Mouse (Mus musculus) limb, embryonic 10.5 days (tissue): ENCODE measurements around the gene Syt16. TPM values are rescaled to one million over a fixed set of nuclear protein-coding genes. Genes with fewer than 3 reads are reported as not detected.

ENCODE experiments used
- DNase-seq: peaks from one replicate; pipeline ENCODE4 v3.0.0-alpha.2; 2017; ENCODE audit warnings: low spot score
- H3K27ac ChIP-seq: fragments of 300-500 bp; sonication (generic); 2 replicates; pipeline ENCODE4 v1.5.1; 2016; ENCODE audit warnings: mild to moderate bottlenecking
- H3K27me3 ChIP-seq: fragments of 300-500 bp; sonication (generic); 2 replicates; pipeline ENCODE4 v1.6.1; 2016; ENCODE audit warnings: low read depth, mild to moderate bottlenecking; ENCODE audit not compliant: poor library complexity, severe bottlenecking
- H3K36me3 ChIP-seq: fragments of 300-500 bp; sonication (generic); 2 replicates; pipeline ENCODE4 v1.6.1; 2016; ENCODE audit warnings: mild to moderate bottlenecking, moderate library complexity
- H3K4me1 ChIP-seq: fragments of 300-500 bp; sonication (generic); 2 replicates; pipeline ENCODE4 v1.6.1; 2016
- H3K4me3 ChIP-seq: fragments of 300-500 bp; sonication (generic); 2 replicates; pipeline ENCODE4 v1.5.1; 2016; ENCODE audit warnings: mild to moderate bottlenecking, moderate library complexity
- H3K9me3 ChIP-seq: fragments of 300-500 bp; sonication (generic); replicated peaks from 2 replicates; pipeline ENCODE4 v1.6.1; 2016; ENCODE audit warnings: mild to moderate bottlenecking
- WGBS: fragments of 180-500 bp; shearing (Covaris S2); methylation state at CpG from one replicate; pipeline ENCODE4 v1.1.7; 2016; 5-methylcytosine and 5-hydroxymethylcytosine counted together
- polyA plus RNA-seq: library from polyadenylated mRNA; unstranded; fragments of >200 nt; fragmentation: Nextera tagmentation; extraction: Ambion mirVana; gene quantifications from 2 replicates; pipeline ENCODE4 v1.2.1, GENCODE M21; 2016

Syt16 gene
- polyA plus RNA-seq, 1 experiment from 2014 or later, result 1.7 TPM

GRCm38 (mm10) chr12:74142147-74142546, 144.7 kb downstream of the Syt16 start:
- H3K9me3 ChIP-seq, result no peaks in the 10 kb centered on the region
- no peaks in the 10 kb centered on the region for H3K4me1 ChIP-seq
- H3K27me3 ChIP-seq, result no peaks in the 10 kb centered on the region
- 86% methylated on average over 7 of the region's 7 CpGs for WGBS
- no peak for DNase-seq
- no peaks in the 10 kb centered on the region for H3K36me3 ChIP-seq
- no peak overlapping the region for H3K4me3 ChIP-seq
- no peak overlapping the region for H3K27ac ChIP-seq

DNA sequence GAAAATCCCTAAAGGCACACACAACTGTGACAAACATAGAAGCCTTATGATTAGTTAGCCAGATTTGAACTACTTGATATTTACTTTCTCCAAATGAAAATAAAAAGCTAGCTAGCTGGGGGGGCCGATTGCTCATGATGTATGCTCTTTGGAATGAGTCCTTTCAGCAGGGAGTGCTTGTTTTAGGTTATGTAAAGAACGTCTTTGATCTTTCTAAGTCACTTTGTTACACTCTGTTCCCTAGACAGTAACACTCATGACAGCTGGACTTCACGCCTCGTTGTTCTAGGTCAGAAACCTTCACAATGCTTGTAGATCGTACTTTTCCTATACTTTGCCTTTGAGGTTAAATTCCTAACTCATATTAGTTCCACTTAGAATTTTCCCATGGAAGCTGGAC, 146.9 kb downstream of the Syt16 start:
- WGBS, result 79% methylated on average over 5 of the region's 5 CpGs
- Histone ChIP-seq H3K4me1 (no peaks in the 10 kb centered on the region), H3K9me3 (no peaks in the 10 kb centered on the region), H3K36me3 (no peaks in the 10 kb centered on the region), H3K4me3 (no peak overlapping the region), H3K27me3 (no peaks in the 10 kb centered on the region), H3K27ac (no peak overlapping the region)
- no peak for DNase-seq

DNA sequence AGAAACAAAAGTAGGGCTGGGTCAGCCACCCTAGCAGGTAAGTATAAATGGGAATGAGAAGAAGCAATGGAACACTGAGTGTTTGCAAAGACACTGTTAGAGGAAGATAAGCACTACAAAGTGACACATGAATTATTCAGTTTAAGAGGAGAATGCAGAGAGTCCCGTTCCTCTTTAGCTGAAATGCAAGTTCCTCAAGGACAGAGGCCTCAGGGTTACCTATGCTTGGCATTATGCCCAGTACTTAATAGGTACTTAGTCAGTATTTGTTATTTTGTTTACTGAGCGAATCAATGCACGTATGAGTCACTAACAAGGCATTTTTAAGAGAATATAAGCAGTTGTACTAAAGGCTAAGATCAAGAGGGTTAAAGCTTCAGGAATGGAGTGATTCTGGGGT, 163.3 kb downstream of the Syt16 start:
- no peaks in the 10 kb centered on the region for H3K9me3 ChIP-seq
- 85% methylated on average over 3 of the region's 3 CpGs for WGBS
- no peak for DNase-seq
- H3K4me1 ChIP-seq, result no peaks in the 10 kb centered on the region
- no peaks in the 10 kb centered on the region for H3K36me3 ChIP-seq
- H3K27me3 ChIP-seq, result no peaks in the 10 kb centered on the region
- no peak overlapping the region for H3K4me3 ChIP-seq
- no peak overlapping the region for H3K27ac ChIP-seq

DNA sequence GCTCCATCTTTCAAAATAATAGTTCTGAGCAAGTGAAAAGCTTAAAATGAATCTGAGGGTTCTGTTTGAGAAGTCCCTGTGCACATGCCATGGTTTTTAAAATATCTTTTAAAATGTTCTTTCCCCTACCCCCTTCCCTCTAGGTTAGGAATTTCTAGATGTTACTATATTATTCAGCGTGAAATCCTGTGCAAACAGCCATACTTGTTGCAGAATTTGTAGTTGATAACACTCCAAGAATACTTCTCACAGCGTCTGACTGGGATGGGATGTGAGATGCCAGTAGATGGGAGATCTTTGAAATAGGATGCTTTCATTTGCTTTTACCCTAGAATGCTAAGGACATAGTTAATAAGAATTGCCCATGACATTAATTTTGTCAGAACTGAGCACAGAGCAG, 165.6 kb downstream of the Syt16 start:
- Histone ChIP-seq H3K27me3 (no peaks in the 10 kb centered on the region), H3K4me3 (no peak overlapping the region), H3K27ac (no peak overlapping the region), H3K9me3 (no peaks in the 10 kb centered on the region), H3K4me1 (no peaks in the 10 kb centered on the region), H3K36me3 (no peaks in the 10 kb centered on the region)
- no peak for DNase-seq
- WGBS, result 81% methylated on average over 2 of the region's 2 CpGs

DNA sequence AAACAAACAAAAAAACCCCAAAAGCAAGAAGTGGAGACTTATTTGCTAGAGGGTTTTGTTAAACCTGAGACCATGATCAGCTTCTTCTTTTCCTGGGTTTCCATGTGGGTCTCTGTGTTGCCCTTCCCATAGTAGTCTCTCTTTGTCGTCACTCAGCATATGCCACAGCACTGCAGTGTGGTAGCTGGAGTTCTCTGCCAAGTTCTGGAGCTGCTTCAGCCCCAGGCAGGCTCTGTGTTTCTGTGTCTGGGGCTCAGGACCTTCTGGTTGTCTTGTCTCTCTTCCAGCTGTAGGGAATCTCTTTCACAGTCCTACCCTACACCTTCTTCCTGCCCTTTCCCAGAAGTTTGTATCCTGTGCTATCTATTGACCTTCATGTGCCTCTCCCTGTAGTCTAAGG, 173.8 kb downstream of the Syt16 start:
- Histone ChIP-seq H3K36me3 (no peaks in the 10 kb centered on the region), H3K4me1 (no peaks in the 10 kb centered on the region), H3K4me3 (no peak overlapping the region), H3K27me3 (no peaks in the 10 kb centered on the region), H3K27ac (no peak overlapping the region), H3K9me3 (no peaks in the 10 kb centered on the region)
- WGBS, result 85% methylated on average over 1 of the region's 1 CpGs
- no peak for DNase-seq

DNA sequence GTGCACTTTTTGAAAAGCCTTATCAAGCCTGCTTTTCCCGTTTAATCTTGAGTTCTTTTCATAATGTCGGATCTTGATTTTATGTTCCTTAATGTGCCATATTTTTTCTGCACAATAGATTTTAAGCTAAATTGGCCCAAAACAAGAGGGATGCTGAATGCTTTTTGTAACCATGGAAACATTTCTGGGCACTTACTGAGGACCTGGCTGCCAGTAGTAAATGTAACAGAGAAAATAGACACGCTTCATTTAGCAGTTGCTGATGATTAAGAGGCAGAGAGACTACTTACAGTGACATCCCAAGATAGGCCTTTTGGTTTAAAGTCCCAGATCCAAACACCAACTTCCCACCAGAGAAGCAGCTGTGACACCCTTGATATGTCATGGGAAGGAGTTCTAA, 176.4 kb downstream of the Syt16 start:
- Histone ChIP-seq H3K4me1 (no peaks in the 10 kb centered on the region), H3K27me3 (no peaks in the 10 kb centered on the region), H3K4me3 (no peak overlapping the region), H3K27ac (no peak overlapping the region), H3K36me3 (no peaks in the 10 kb centered on the region), H3K9me3 (no peaks in the 10 kb centered on the region)
- WGBS, result 94% methylated on average over 3 of the region's 3 CpGs
- DNase-seq, result no peak

GRCm38 (mm10) chr12:74184596-74184995, 187.1 kb downstream of the Syt16 start:
- Histone ChIP-seq H3K9me3 (no peaks in the 10 kb centered on the region), H3K36me3 (no peaks in the 10 kb centered on the region), H3K27me3 (no peaks in the 10 kb centered on the region), H3K4me1 (no peaks in the 10 kb centered on the region), H3K27ac (no peak overlapping the region), H3K4me3 (peak overlapping the region; percentile 25)
- DNase-seq, result no peak
- WGBS, result 70% methylated on average over 17 of the region's 17 CpGs

DNA sequence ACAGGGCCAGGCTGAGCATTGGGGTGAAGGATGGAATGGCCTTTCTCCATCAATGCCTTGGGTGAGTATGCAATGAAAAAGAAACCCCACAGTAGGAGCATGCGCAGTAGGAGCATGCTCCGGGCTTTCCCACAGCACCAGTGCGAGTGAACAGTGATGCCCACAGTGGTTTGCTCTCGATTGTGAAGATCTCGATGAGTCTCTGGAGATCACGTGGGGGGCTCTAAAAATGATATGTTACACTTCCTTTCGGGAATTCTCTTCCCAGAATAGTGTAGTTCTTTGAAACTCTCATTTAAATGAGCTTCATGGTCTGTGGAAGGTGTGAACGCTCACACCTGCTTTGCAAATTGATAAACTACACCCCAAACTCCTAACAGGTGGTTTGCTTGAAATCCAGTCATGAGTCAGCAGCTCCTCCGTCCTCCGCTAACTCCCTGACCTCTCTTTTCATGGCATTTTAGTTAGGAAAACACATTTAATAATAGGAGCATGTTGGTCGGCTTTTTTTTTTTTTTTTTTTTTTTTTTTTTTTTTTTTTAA, 190.9 kb downstream of the Syt16 start:
- no peak overlapping the region for H3K4me3 ChIP-seq
- DNase-seq, result no peak

GRCm38 (mm10) chr12:74188815-74189214, 191.4 kb downstream of the Syt16 start:
- no peaks in the 10 kb centered on the region for H3K27me3 ChIP-seq
- H3K4me1 ChIP-seq, result no peaks in the 10 kb centered on the region
- WGBS, result 73% methylated on average over 7 of the region's 7 CpGs
- no peaks in the 10 kb centered on the region for H3K9me3 ChIP-seq
- no peak overlapping the region for H3K4me3 ChIP-seq
- DNase-seq, result no peak
- no peaks in the 10 kb centered on the region for H3K36me3 ChIP-seq
- no peak overlapping the region for H3K27ac ChIP-seq

More for the DNA sequence above, 190.9 kb downstream of the Syt16 start:
- Histone ChIP-seq H3K27me3 (no peaks in the 10 kb centered on the region), H3K36me3 (no peaks in the 10 kb centered on the region), H3K4me1 (no peaks in the 10 kb centered on the region), H3K27ac (no peak overlapping the region), H3K9me3 (no peaks in the 10 kb centered on the region)
- WGBS, result 89% methylated on average over 11 of the region's 11 CpGs

DNA sequence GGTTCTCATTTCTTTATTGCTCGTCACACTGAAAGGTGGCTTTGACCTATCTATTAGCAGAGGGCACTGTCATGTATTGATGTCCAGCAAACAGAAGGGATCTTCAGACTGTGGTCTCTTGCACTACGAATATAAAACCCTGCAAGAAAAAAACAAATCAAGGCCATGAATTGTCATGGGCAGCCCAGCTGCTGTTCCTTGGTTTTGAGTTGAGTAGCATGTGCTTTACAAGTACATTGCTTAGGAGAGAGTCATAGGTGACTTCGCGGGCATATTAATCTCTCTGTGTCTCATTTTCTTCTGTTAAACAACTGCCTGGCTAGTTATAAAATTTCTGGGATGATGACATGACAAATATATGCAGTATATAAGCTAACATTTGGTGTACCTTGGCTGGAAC, 192.4 kb downstream of the Syt16 start:
- H3K4me1 ChIP-seq, result no peaks in the 10 kb centered on the region
- H3K36me3 ChIP-seq, result no peaks in the 10 kb centered on the region
- no peak overlapping the region for H3K4me3 ChIP-seq
- 90% methylated on average over 4 of the region's 4 CpGs for WGBS
- no peak overlapping the region for H3K27ac ChIP-seq
- no peak for DNase-seq
- H3K27me3 ChIP-seq, result no peaks in the 10 kb centered on the region
- H3K9me3 ChIP-seq, result no peaks in the 10 kb centered on the region

GRCm38 (mm10) chr12:74190297-74190696, 192.8 kb downstream of the Syt16 start:
- Histone ChIP-seq H3K4me1 (no peaks in the 10 kb centered on the region), H3K9me3 (no peaks in the 10 kb centered on the region), H3K36me3 (no peaks in the 10 kb centered on the region), H3K4me3 (no peak overlapping the region), H3K27ac (no peak overlapping the region), H3K27me3 (no peaks in the 10 kb centered on the region)
- WGBS, result 91% methylated on average over 5 of the region's 5 CpGs
- no peak for DNase-seq

DNA sequence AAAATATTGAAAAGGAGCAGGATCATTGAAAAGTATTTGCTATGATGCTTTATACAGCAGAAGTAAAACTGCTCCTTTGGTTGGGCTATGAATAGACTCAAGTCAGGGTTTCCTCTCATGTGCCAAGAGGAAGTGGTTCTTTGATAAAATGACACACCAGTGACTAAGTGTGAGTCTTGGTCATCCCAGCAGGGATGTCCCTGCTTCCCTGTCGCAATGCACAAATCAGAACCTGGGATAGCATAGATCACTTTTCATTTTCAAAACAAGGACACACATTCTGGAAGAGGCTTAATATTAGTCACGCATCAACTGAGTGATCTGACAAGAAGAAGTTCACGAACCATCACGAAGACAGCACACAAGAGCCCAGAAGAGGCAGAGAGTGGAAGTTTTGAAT, 195.1 kb downstream of the Syt16 start:
- no peak overlapping the region for H3K4me3 ChIP-seq
- H3K36me3 ChIP-seq, result no peaks in the 10 kb centered on the region
- H3K9me3 ChIP-seq, result no peaks in the 10 kb centered on the region
- H3K4me1 ChIP-seq, result no peaks in the 10 kb centered on the region
- DNase-seq, result no peak
- WGBS, result 85% methylated on average over 4 of the region's 4 CpGs
- H3K27ac ChIP-seq, result no peak overlapping the region
- H3K27me3 ChIP-seq, result no peaks in the 10 kb centered on the region

GRCm38 (mm10) chr12:74201410-74201809, 203.9 kb downstream of the Syt16 start:
- Histone ChIP-seq H3K36me3 (no peaks in the 10 kb centered on the region), H3K4me1 (no peaks in the 10 kb centered on the region), H3K4me3 (no peak overlapping the region), H3K27ac (no peak overlapping the region), H3K27me3 (no peaks in the 10 kb centered on the region), H3K9me3 (no peaks in the 10 kb centered on the region)
- 89% methylated on average over 5 of the region's 5 CpGs for WGBS
- no peak for DNase-seq

- Histone ChIP-seq H3K4me1 (no peaks in the 10 kb centered on the region), H3K27me3 (no peaks in the 10 kb centered on the region), H3K27ac (no peak overlapping the region), H3K4me3 (no peak overlapping the region), H3K9me3 (no peaks in the 10 kb centered on the region), H3K36me3 (no peaks in the 10 kb centered on the region)
- no peak for DNase-seq
- 89% methylated on average over 6 of the region's 6 CpGs for WGBS
Observed at GRCm38 (mm10) chr12:74202431-74203042, 205.1 kb downstream of the Syt16 start.
